Mouse (Mus musculus): ENCODE measurements around the gene C87414. TPM values are rescaled to one million over a fixed set of nuclear protein-coding genes. Genes with fewer than 3 reads are reported as not detected.
"Not testable (repeated sequence)": the region's sequence is repeated elsewhere in the genome, so short reads cannot be mapped to it uniquely, and the experiment has no call there.

Gene C87414
- polyA plus RNA-seq (2014; fragmentation: Nextera tagmentation; extraction: Ambion mirVana): not detected in 2 replicates

DNA sequence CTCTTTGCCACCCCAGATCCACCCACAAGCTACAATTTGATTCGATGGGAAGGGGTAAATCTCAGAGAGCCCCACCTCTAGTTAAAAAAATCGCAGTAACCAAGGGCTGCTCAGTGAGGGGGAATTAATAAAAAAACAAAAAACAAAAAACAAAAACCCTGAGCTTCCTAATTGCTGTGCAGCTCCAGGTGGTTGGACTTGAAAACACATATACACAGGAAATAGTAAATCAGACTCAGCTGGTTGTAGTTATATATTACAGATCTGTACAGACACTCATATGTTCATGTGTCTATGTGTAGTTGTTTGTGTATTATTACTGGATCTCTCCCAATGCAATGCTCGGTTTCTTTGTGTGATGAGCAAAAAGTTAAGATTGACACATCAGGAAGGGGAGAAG is at the start of gene C87414:
Gene C87414, minus strand, starts transcription at position 101 of the 400 bp plus-strand sequence.
- not testable (repeated sequence) for H3K4me3 ChIP-seq (ENCODE audit: low read depth, low read length); H3K27ac ChIP-seq (ENCODE audit: low read depth); DNase-seq (ENCODE audit: low spot score); ATAC-seq (replicated peaks; ENCODE audit: low FRiP score, low TSS enrichment, low read depth); H3K27me3 ChIP-seq (replicated peaks; ENCODE audit: control insufficient read depth, insufficient read depth, low read length); H3K4me1 ChIP-seq (replicated peaks; ENCODE audit: control insufficient read depth, insufficient read depth, low read length); H3K36me3 ChIP-seq (ENCODE audit: control insufficient read depth, insufficient read depth, low read length); H3K4me2 ChIP-seq (ENCODE audit: low read length); H3K9me3 ChIP-seq (ENCODE audit: control insufficient read depth, low read length); H3K9ac ChIP-seq (ENCODE audit: low read length)
- WGBS: no CpG with 5 or more reads among the region's 3 CpGs

GRCm38 (mm10) chr5:93684661-93685060 is 13.3 kb upstream of the C87414 start:
- DNase-seq (ENCODE audit: low spot score): not testable (repeated sequence)

More at GRCm38 (mm10) chr5:93684661-93685060, 13.3 kb upstream of the C87414 start:
- not testable (repeated sequence) for H3K36me3 ChIP-seq (ENCODE audit: control insufficient read depth, insufficient read depth, low read length); ATAC-seq (replicated peaks; ENCODE audit: low FRiP score, low TSS enrichment, low read depth); H3K4me2 ChIP-seq (ENCODE audit: low read length); H3K9me3 ChIP-seq (ENCODE audit: control insufficient read depth, low read length); H3K27me3 ChIP-seq (replicated peaks; ENCODE audit: control insufficient read depth, insufficient read depth, low read length); H3K9ac ChIP-seq (ENCODE audit: low read length); H3K4me3 ChIP-seq (ENCODE audit: low read depth, low read length); H3K27ac ChIP-seq (ENCODE audit: low read depth); H3K4me1 ChIP-seq (replicated peaks; ENCODE audit: control insufficient read depth, insufficient read depth, low read length)
- 68% methylated on average over 3 of the region's 3 CpGs for WGBS

Other genes with a start within 250 kb of the C87414 start
- not detected in 2 replicates for gene Gm16427, start 131.4 kb downstream of the C87414 start, polyA plus RNA-seq (2014; fragmentation: Nextera tagmentation; extraction: Ambion mirVana)
- gene Gm7792, start 172.2 kb upstream of the C87414 start, polyA plus RNA-seq (2014; fragmentation: Nextera tagmentation; extraction: Ambion mirVana): not detected in 2 replicates

Measured in intestine, embryonic 14.5 days (tissue).